Mouse (Mus musculus) activated CD4-positive, CD25-positive, alpha-beta regulatory T cell (primary cell): ENCODE data around the gene Col19a1. TPM values are rescaled to one million over a fixed set of nuclear protein-coding genes. Genes with fewer than 3 reads are reported as not detected.

Experiments used
- polyA plus RNA-seq, 2 experiments: library from polyadenylated mRNA; unstranded; fragments of 100-300 nt; shearing (Covaris generic); gene quantifications; one replicate each; pipeline ENCODE4 v1.2.1; 2017

Col19a1 gene
- polyA plus RNA-seq: under 1 TPM in 1 of 2 experiments, not detected in 1; 0.09 TPM

DNA sequence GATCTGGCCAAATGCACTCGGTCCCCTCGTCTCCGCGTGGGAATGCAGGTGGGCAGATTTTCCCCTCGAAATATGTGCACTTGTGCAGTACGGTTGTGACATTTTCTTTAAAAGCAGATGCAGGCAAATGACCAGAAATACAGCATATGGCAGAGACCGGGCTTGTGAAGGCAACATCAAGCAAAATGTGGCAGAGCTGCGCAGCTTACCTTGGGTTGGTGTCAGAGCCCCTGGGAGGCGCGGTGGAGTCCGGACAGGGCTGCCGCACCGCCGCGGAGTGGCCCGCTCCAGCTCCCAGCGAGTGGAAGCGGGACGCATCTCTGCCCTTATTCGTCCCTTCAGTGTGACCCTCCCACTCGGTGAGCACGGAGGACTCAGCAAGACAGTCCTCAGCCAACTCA, at the start of gene Col19a1:
TSS of gene Col19a1 (minus strand) at position 332 of the 401 bp plus-strand sequence.

Other genes with a start within 250 kb of the Col19a1 start
- gene Lmbrd1, start 91.2 kb upstream of the Col19a1 start, polyA plus RNA-seq: 10 to 100 TPM; 65.0 to 80.6 TPM